Mouse (Mus musculus): ENCODE results near the gene Cpa1. TPM values are rescaled to one million over a fixed set of nuclear protein-coding genes. Genes with fewer than 3 reads are reported as not detected.

Gene Cpa1
- polyA plus RNA-seq, 1 experiment from 2014 or later = 0.15 TPM

- Histone ChIP-seq H3K27me3 (ENCODE audit: insufficient read depth, low read length) (peaks cover 7% of the 10 kb centered on the region), H3K27ac (ENCODE audit: low read depth) (no peak overlapping the region; the same call in 1 of the 2 replicates), H3K9me3 (ENCODE audit: low read length) (no peaks in the 10 kb centered on the region), H3K36me3 (replicated peaks; ENCODE audit: insufficient read depth, low read length) (no peaks in the 10 kb centered on the region), H3K4me1 (ENCODE audit: insufficient read depth) (peaks cover 7% of the 10 kb centered on the region), H3K4me3 (ENCODE audit: low read depth, low read length) (no peak overlapping the region), H3K9ac (replicated peaks) (no peak overlapping the region), H3K4me2 (ENCODE audit: low read depth, low read length) (no peak overlapping the region)
- DNase-seq (no peak), ATAC-seq (no peak)
- whole genome bisulfite sequencing (ENCODE audit: insufficient replicate concordance) = 70% methylated on average over 5 of the region's 5 CpGs
- no peak for TF ChIP-seq CTCF (IDR thresholded peaks at IDR 0.05; ENCODE audit: low read depth)
Observed at GRCm38 (mm10) chr6:30619606-30620005, 19.4 kb upstream of the Cpa1 start.

GRCm38 (mm10) chr6:30620591-30620990 is 18.4 kb upstream of the Cpa1 start:
- Histone ChIP-seq H3K9me3 (ENCODE audit: low read length) (no peaks in the 10 kb centered on the region), H3K36me3 (replicated peaks; ENCODE audit: insufficient read depth, low read length) (no peaks in the 10 kb centered on the region), H3K4me2 (ENCODE audit: low read depth, low read length) (no peak overlapping the region), H3K27me3 (ENCODE audit: insufficient read depth, low read length) (peaks cover 7% of the 10 kb centered on the region), H3K4me3 (ENCODE audit: low read depth, low read length) (no peak overlapping the region), H3K4me1 (ENCODE audit: insufficient read depth) (peaks cover 7% of the 10 kb centered on the region), H3K9ac (replicated peaks) (no peak overlapping the region), H3K27ac (ENCODE audit: low read depth) (no peak overlapping the region)
- no peak for ATAC-seq
- DNase-seq = no peak
- 66% methylated on average over 4 of the region's 4 CpGs for WGBS (ENCODE audit: insufficient replicate concordance)
- TF ChIP-seq EP300 (IDR thresholded peaks at IDR 0.05; ENCODE audit: low read depth) (no peak), CTCF (IDR thresholded peaks at IDR 0.05; ENCODE audit: low read depth) (no peak)

- H3K9me3 ChIP-seq (ENCODE audit: low read length) = no peaks in the 10 kb centered on the region
- H3K36me3 ChIP-seq (replicated peaks; ENCODE audit: insufficient read depth, low read length) = no peaks in the 10 kb centered on the region
- DNase-seq = no peak
- H3K27ac ChIP-seq (ENCODE audit: low read depth) = peak overlapping the region; percentile 12; the same call in 1 of the 2 replicates
- no peak overlapping the region for H3K4me3 ChIP-seq (ENCODE audit: low read depth, low read length)
- H3K27me3 ChIP-seq (ENCODE audit: insufficient read depth, low read length) = peaks cover 7% of the 10 kb centered on the region
- no peak overlapping the region for H3K9ac ChIP-seq (replicated peaks)
- no peak overlapping the region for H3K4me2 ChIP-seq (ENCODE audit: low read depth, low read length)
- no peak for ATAC-seq
- TF ChIP-seq EP300 (IDR thresholded peaks at IDR 0.05; ENCODE audit: low read depth) (no peak), CTCF (IDR thresholded peaks at IDR 0.05; ENCODE audit: low read depth) (no peak)
- WGBS (ENCODE audit: insufficient replicate concordance) = 73% methylated on average over 6 of the region's 6 CpGs
- H3K4me1 ChIP-seq (ENCODE audit: insufficient read depth) = peaks cover 7% of the 10 kb centered on the region
Observed at GRCm38 (mm10) chr6:30620994-30621393, 18.0 kb upstream of the Cpa1 start.

GRCm38 (mm10) chr6:30621986-30622389 is 17.0 kb upstream of the Cpa1 start:
- H3K27ac ChIP-seq (ENCODE audit: low read depth) = no peak overlapping the region
- 0 out of 2 replicates have a peak, but pooled peaks cover 1% of the 10 kb centered on the region for H3K4me1 ChIP-seq (ENCODE audit: insufficient read depth)
- H3K4me3 ChIP-seq (ENCODE audit: low read depth, low read length) = no peak overlapping the region
- H3K9me3 ChIP-seq (ENCODE audit: low read length) = no peaks in the 10 kb centered on the region
- no peak for TF ChIP-seq EP300 (IDR thresholded peaks at IDR 0.05; ENCODE audit: low read depth)
- no peak for TF ChIP-seq CTCF (IDR thresholded peaks at IDR 0.05; ENCODE audit: low read depth)
- WGBS (ENCODE audit: insufficient replicate concordance) = 37% methylated on average over 4 of the region's 4 CpGs
- no peaks in the 10 kb centered on the region for H3K36me3 ChIP-seq (replicated peaks; ENCODE audit: insufficient read depth, low read length)
- peaks cover 7% of the 10 kb centered on the region for H3K27me3 ChIP-seq (ENCODE audit: insufficient read depth, low read length)
- ATAC-seq = no peak
- no peak overlapping the region for H3K4me2 ChIP-seq (ENCODE audit: low read depth, low read length)
- H3K9ac ChIP-seq (replicated peaks) = no peak overlapping the region
- DNase-seq = no peak

- no peak overlapping the region for H3K4me2 ChIP-seq (ENCODE audit: low read depth, low read length)
- no peak overlapping the region for H3K4me3 ChIP-seq (ENCODE audit: low read depth, low read length)
- H3K27me3 ChIP-seq (ENCODE audit: insufficient read depth, low read length) = no peaks in the 10 kb centered on the region; the same call in 1 of the 2 replicates
- H3K36me3 ChIP-seq (replicated peaks; ENCODE audit: insufficient read depth, low read length) = no peaks in the 10 kb centered on the region
- no peak for TF ChIP-seq CTCF (IDR thresholded peaks at IDR 0.05; ENCODE audit: low read depth)
- TF ChIP-seq EP300 (IDR thresholded peaks at IDR 0.05; ENCODE audit: low read depth) = no peak
- H3K27ac ChIP-seq (ENCODE audit: low read depth) = no peak overlapping the region
- no peak overlapping the region for H3K9ac ChIP-seq (replicated peaks)
- DNase-seq = no peak
- H3K9me3 ChIP-seq (ENCODE audit: low read length) = no peaks in the 10 kb centered on the region
- WGBS (ENCODE audit: insufficient replicate concordance) = 80% methylated on average over 9 of the region's 9 CpGs
- no peaks in the 10 kb centered on the region for H3K4me1 ChIP-seq (ENCODE audit: insufficient read depth)
- ATAC-seq = no peak
Observed at GRCm38 (mm10) chr6:30624763-30625162, 14.3 kb upstream of the Cpa1 start.

- Histone ChIP-seq H3K27me3 (ENCODE audit: insufficient read depth, low read length) (no peaks in the 10 kb centered on the region; the same call in 1 of the 2 replicates), H3K4me2 (ENCODE audit: low read depth, low read length) (no peak overlapping the region), H3K36me3 (replicated peaks; ENCODE audit: insufficient read depth, low read length) (no peaks in the 10 kb centered on the region), H3K9ac (replicated peaks) (no peak overlapping the region), H3K4me3 (ENCODE audit: low read depth, low read length) (no peak overlapping the region), H3K4me1 (ENCODE audit: insufficient read depth) (no peaks in the 10 kb centered on the region), H3K9me3 (ENCODE audit: low read length) (no peaks in the 10 kb centered on the region), H3K27ac (ENCODE audit: low read depth) (no peak overlapping the region)
- ATAC-seq = no peak
- no peak for TF ChIP-seq CTCF (IDR thresholded peaks at IDR 0.05; ENCODE audit: low read depth)
- TF ChIP-seq EP300 (IDR thresholded peaks at IDR 0.05; ENCODE audit: low read depth) = no peak
- 74% methylated on average over 6 of the region's 6 CpGs for WGBS (ENCODE audit: insufficient replicate concordance)
- no peak for DNase-seq
Observed at GRCm38 (mm10) chr6:30628152-30628551, 10.9 kb upstream of the Cpa1 start.

- TF ChIP-seq EP300 (IDR thresholded peaks at IDR 0.05; ENCODE audit: low read depth) (no peak), CTCF (IDR thresholded peaks at IDR 0.05; ENCODE audit: low read depth) (no peak)
- WGBS (ENCODE audit: insufficient replicate concordance) = 74% methylated on average over 1 of the region's 1 CpGs
- Histone ChIP-seq H3K4me3 (ENCODE audit: low read depth, low read length) (no peak overlapping the region), H3K27me3 (ENCODE audit: insufficient read depth, low read length) (no peaks in the 10 kb centered on the region), H3K9ac (replicated peaks) (no peak overlapping the region), H3K4me1 (ENCODE audit: insufficient read depth) (no peaks in the 10 kb centered on the region), H3K4me2 (ENCODE audit: low read depth, low read length) (no peak overlapping the region), H3K9me3 (ENCODE audit: low read length) (no peaks in the 10 kb centered on the region), H3K27ac (ENCODE audit: low read depth) (no peak overlapping the region), H3K36me3 (replicated peaks; ENCODE audit: insufficient read depth, low read length) (no peaks in the 10 kb centered on the region)
- no peak for ATAC-seq
- DNase-seq = no peak
Observed at GRCm38 (mm10) chr6:30629989-30630388, 9.0 kb upstream of the Cpa1 start.

All from liver, postnatal 0 days (tissue).